Mouse (Mus musculus): ENCODE results near the gene Tnnc1.

Gene Tnnc1

GRCm38 (mm10) chr14:31260932-31261331, 52.8 kb downstream of the Tnnc1 start:
- no peak for DNase-seq

All from cerebellum, adult 11 months (tissue).